Mouse (Mus musculus) cerebellum, adult 11-12 months (tissue): ENCODE results near the gene Tamm41.
A peak's percentile ranks its signal among the peaks of the same experiment; 100 is the strongest.

Experiments
- DNase-seq: peaks from one replicate; pipeline ENCODE4 v3.0.0; 2022

Gene Tamm41

GRCm38 (mm10) chr6:115037103-115038094 is at the start of gene Tamm41:
TSS of gene Tamm41 (minus strand) at chr6:115037876.
- DNase-seq = peak; percentile 84

GRCm38 (mm10) chr6:115085274-115085841 is 47.7 kb upstream of the Tamm41 start:
- DNase-seq = peak; percentile 88

GRCm38 (mm10) chr6:115076781-115077575 is 39.3 kb upstream of the Tamm41 start:
- peak; percentile 45 for DNase-seq

- no peak for DNase-seq
These were observed 34.3 kb upstream of the Tamm41 start for GRCm38 (mm10) chr6:115072024-115072423.

- peak; percentile 54 for DNase-seq
These were observed 27.9 kb upstream of the Tamm41 start for GRCm38 (mm10) chr6:115065411-115066241.

- no peak for DNase-seq
These were observed 25.1 kb upstream of the Tamm41 start for GRCm38 (mm10) chr6:115062605-115063350.

GRCm38 (mm10) chr6:115059227-115059626 is 21.6 kb upstream of the Tamm41 start:
- no peak for DNase-seq

- DNase-seq = no peak
These were observed 19.0 kb upstream of the Tamm41 start for GRCm38 (mm10) chr6:115056699-115057098.

GRCm38 (mm10) chr6:115055440-115055839 is 17.8 kb upstream of the Tamm41 start:
- peak; percentile 35 for DNase-seq

GRCm38 (mm10) chr6:115051586-115052197 is 14.0 kb upstream of the Tamm41 start:
- DNase-seq = no peak

GRCm38 (mm10) chr6:115049015-115049414 is 11.3 kb upstream of the Tamm41 start:
- peak; percentile 49 for DNase-seq

- DNase-seq = no peak
These were observed 10.1 kb upstream of the Tamm41 start for GRCm38 (mm10) chr6:115047816-115048215.

GRCm38 (mm10) chr6:115046064-115046463 is 8.4 kb upstream of the Tamm41 start:
- no peak for DNase-seq

- no peak for DNase-seq
These were observed 7.0 kb upstream of the Tamm41 start for GRCm38 (mm10) chr6:115044709-115045108.

GRCm38 (mm10) chr6:115043657-115044500 is 6.2 kb upstream of the Tamm41 start:
- DNase-seq = no peak

GRCm38 (mm10) chr6:115042609-115043008 is 4.9 kb upstream of the Tamm41 start:
- no peak for DNase-seq

GRCm38 (mm10) chr6:115033441-115033840 is 4.2 kb downstream of the Tamm41 start:
- DNase-seq = no peak

- no peak for DNase-seq
These were observed 7.6 kb downstream of the Tamm41 start for GRCm38 (mm10) chr6:115030098-115030497.

- DNase-seq = no peak
These were observed 8.4 kb downstream of the Tamm41 start for GRCm38 (mm10) chr6:115029248-115029647.

- no peak for DNase-seq
These were observed 10.1 kb downstream of the Tamm41 start for GRCm38 (mm10) chr6:115027485-115027992.
